Mouse (Mus musculus): ENCODE measurements around the gene Cyb5rl.
A peak's percentile ranks its signal among the peaks of the same experiment; 100 is the strongest.
"Not testable (repeated sequence)": the region's sequence is repeated elsewhere in the genome, so short reads cannot be mapped to it uniquely, and the experiment has no call there.

The Cyb5rl gene

DNA sequence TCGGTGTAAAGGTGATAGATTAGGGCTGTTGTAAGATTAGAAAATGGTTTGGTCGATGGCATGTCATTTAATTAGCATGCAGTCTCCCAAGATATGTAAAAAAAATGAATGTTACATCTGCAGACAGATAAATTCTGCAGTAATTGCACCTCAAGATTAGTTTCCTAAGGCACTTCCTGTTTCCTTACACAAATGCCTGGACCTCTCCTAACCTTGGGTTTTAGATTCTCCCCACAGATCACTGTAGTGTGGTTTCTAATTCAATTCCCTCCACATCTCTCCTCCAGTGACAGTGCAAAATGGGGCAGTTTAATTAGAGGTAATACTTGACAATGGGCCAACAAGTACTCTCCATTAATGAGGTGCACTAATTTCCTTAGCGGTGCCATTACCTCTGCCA lies 3.6 kb upstream of the Cyb5rl start:
- DNase-seq (ENCODE audit: low read depth) = no peak

DNA sequence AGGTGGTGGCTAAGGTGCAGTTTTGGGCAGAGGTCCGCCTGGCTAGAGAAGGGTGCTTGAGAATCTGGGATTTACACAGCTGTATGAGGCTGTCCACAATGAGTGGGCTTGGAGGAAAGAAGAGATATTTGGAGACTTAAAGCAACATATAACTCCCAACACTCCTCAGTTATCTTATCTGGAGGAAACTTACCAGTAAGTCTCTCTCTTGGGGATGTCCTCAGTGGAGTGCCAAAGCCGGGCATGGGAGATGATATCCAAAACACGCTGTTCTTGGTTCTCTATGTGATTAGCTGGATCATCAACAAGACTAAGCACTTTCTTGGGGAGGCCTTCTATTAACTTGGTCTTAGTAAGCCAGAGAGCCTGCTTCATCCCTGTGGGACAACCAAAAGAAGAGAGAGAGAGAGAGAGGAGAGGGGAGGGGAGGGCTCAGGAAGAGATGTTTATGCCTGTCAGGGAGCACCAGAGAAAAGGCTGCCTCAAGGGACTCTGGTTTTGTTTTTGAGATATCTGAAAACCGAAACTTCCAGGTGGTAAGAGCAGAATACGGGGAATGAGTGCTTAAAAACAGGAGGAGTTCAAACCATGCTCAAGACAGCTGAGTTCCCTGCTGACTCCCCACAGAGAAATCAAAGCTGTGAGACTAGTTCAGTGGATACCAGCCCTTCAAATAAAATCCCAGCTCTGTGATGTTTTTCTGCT lies 2.2 kb upstream of the Cyb5rl start:
- no peak for DNase-seq (ENCODE audit: low read depth)

DNA sequence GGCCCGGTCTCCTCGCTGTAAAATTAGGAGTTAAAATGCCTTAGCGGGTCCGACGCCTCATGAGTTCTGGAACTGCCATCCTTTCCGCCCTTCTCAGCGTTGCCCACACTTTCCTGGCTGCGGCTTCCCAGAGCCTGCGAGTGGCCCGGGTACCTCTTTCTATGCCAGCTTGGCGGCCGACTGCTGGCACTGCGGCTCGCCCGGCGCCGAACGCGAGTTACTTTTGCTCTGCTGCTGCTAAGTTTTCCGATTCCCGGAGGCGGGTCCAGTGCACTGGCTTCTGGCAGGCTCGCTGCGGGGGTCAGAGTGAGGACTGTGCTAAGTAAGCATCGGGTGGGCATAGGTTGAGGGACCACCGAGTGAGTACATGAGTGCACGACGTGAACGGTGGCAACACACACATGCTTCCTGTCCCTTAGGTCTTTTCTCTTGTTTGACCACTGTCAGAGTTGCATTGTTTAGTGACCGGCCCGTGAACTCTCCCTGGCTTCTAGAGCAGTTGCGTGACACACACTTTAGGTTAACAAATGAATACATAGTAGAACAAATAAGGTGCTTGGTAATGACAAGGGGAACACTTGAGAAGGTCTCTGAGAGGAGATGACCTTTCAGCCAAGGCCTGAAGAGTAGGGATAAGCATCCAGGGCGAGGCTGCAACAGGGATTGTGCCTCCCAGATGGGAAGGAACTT lies 508 bp downstream of the Cyb5rl start:
- DNase-seq (ENCODE audit: low read depth) = no peak

DNA sequence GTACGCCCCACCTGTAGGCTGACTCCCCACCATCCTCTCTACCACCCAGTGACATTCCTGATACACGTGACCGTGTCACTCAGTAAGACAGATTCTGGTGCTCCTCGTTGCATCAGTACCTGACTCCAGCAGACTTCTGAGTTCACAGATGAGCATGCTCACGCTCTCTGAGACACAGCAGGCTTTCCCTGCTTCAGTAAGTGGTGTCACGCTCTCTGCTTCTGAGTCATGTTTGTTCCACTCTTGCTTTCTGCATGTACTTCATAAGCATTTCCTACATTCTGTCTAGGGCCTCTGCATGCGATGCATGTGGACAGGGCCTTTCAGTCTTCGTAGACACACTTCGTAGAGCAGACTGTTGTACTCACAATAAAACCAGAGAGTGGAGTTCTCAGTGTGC lies 5.6 kb downstream of the Cyb5rl start:
- DNase-seq (ENCODE audit: low read depth) = no peak

DNA sequence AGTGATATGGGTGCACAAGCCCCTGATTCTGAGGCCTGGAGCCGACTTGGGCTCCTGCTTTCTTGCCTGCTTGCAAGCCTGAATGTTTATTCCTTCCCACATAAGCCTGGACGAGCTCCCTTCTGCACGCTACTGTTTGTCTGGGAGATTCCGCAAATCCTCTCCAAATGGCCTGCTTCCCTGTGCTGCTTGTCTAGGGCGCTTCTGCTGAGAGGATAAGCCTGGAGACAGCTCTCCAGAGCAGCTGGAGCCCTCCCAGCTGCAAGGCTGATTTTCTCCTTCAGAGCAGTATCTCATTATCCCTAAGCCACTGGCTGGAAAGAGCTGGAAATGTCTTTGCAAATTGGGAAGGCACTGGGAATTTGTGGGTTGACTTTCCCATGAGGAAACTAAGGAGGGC lies 8.7 kb downstream of the Cyb5rl start:
- no peak for DNase-seq (ENCODE audit: low read depth)

GRCm38 (mm10) chr4:107078894-107079293 lies 12.1 kb downstream of the Cyb5rl start:
- no peak for DNase-seq (ENCODE audit: low read depth)

DNA sequence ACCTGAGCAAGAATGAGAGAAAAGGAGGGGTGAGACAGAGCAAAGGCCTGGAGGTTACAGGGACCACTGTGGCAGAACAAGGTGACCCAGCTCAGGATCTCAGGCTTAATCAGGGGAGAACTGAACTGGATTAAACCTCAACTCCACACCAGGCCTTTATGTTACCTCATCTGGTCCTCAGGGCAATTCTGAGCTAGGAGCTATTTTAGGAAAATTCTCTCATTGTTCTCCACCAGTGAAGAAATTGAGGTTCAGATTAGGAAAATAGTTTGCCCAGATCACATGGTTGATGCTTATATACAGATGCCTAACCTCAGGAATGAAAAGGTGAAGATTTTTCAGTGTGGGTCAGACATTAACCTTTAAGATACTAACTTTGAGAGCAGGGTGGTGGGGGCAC lies 12.9 kb downstream of the Cyb5rl start:
- DNase-seq (ENCODE audit: low read depth) = no peak

DNA sequence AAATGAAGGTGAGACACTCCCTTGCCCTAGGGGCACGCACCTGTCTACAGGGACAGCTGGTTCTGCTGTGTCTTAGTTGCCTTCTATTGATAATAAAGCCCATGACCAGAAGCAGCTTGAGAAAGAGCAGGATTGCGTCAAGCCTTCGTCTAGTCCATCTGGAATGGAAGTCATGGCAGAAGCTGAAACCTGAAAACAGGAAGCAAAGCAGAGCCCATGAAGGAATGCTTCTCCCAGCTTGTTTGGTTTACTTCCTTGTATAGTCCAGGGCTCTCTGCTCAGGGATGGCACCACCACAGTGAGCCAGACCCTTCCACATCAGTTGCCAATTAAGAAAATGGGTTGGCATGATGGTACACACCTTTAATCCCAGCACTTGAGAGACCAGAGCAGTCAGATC lies 15.4 kb downstream of the Cyb5rl start:
- DNase-seq (ENCODE audit: low read depth) = no peak

- no peak for DNase-seq (ENCODE audit: low read depth)
Measured at GRCm38 (mm10) chr4:107083126-107083525, 16.3 kb downstream of the Cyb5rl start.

GRCm38 (mm10) chr4:107084343-107084742 lies 17.6 kb downstream of the Cyb5rl start:
- no peak for DNase-seq (ENCODE audit: low read depth)

DNA sequence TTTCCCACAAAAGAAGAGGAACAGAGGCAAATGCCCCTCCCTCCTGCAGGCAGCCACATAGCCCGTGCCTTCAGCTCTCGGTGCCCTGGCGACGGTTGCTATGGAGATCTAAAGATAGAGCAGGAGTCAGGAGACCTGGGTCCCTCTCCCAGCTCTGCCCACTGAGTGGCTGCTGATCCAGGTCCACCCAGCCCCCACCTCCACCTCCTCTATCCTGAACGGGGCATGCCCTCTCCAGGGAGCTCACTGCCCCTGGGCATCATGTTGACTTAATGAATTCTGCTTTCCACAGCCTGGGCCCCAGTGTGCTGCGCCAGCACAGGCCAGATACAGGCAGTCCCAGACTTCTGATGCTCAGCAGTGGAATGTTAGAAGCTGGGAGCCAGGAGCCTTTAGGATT lies 18.1 kb downstream of the Cyb5rl start:
- no peak for DNase-seq (ENCODE audit: low read depth)

DNA sequence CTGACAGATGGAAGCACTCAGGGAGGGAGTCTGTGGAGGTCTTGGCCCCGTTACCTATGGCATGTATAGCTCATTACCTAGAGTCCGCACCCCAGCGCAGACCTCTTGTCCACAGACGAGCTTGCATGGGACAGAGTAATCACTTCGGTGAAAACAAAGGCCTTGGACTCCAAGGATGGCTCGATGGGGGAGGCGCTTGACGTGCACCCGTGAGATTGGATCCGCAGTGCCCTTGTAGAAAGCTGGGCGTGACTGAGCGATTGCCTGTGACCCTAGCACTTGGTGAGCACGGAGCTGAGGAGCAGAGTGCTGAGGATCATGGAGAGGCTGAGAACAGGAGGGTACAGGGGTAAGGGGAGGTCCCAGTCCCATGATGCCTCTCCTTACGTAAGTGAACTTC lies 24.9 kb downstream of the Cyb5rl start:
- no peak for DNase-seq (ENCODE audit: low read depth)

GRCm38 (mm10) chr4:107094484-107095187 lies 27.8 kb downstream of the Cyb5rl start:
- DNase-seq (ENCODE audit: low read depth) = no peak

GRCm38 (mm10) chr4:107096043-107096442 lies 29.3 kb downstream of the Cyb5rl start:
- peak; percentile 31 for DNase-seq (ENCODE audit: low read depth)

DNA sequence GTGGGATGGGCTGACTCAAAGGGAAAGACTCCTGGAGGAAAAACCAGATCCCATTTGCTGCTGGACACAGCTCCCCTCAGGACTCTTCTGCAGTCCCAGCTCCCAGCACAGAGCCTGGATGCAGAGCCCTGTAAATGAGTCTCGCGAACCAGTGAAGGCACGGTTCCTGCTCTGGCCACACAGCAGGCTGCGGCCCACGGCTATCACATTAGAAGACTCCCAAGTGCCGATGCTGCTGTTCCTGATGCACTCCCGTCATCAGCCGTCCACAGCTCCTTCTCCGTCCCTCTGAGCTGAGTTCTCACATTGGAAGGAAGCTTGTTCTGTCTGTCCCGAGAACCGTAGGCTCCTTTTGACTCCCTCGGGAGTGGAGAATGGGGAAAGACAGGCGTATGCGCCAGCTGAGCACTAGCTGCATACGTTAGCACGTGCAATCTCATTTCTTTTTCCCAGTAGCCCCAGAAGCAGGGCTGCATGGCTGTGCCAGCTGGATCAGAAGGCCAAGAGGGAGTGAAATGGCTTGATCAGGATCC lies 30.1 kb downstream of the Cyb5rl start, which contains the start of gene Cdcp2:
Gene Cdcp2, plus strand, starts transcription at position 51 of the 533 bp plus-strand sequence.
- DNase-seq (ENCODE audit: low read depth) = no peak

GRCm38 (mm10) chr4:107097871-107098270 lies 31.1 kb downstream of the Cyb5rl start:
- no peak for DNase-seq (ENCODE audit: low read depth)

- no peak for DNase-seq (ENCODE audit: low read depth)
Measured at GRCm38 (mm10) chr4:107098375-107098774, 31.6 kb downstream of the Cyb5rl start.

DNA sequence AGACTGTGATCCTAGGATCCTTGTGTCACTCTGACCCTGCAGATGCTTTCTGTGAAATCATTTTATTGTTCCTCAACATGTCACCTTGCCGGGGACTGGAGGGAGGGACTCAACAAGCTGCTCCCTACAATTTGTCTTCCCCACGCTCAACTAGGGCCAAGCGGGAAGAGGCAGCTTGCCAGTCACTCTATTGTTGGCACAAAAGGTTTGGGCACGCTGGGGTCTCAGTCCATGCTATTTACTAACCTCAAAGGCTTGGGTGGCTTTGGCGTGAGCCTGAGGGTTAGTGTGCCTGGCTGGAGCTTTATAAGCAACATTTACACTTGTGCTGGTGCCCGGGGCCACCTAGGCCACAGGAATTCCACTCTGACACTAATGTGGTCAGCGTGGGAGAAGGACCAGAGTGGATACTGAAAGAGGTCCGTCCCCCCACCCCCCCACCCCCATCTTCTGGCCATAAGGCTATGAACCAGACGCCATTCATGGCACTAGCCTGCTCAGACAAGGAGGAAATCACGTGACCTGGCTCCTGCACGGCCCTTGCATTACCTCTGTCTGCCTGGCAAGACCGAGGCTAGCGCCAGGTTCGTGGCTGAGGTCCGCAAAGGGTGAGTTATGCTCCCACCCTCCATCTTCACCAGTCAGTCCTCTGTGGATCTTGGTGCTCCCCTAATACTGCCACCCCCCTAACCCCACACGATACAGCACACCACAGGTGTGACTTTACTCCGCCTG lies 32.2 kb downstream of the Cyb5rl start:
- no peak for DNase-seq (ENCODE audit: low read depth)

- DNase-seq (ENCODE audit: low read depth) = no peak
Measured at GRCm38 (mm10) chr4:107102220-107102619, 35.4 kb downstream of the Cyb5rl start.

DNA sequence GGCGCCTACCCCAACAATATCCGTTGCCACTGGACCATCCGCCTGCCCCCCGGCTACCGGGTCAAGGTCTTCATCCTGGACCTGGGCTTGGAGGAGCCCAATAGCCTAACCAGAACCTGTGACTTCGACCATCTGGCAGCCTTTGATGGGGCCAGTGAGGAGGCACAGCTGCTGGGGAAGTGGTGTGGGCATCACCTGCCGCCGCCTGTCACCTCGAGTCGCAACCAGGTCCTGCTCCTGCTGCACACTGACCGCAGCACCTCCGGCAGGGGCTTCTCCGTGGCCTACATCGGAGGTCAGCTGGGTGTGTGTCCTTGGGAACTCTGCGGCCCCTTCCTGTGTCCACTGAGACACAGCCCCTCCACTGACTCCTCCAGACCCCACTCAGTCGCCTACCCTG lies 40.0 kb downstream of the Cyb5rl start:
- no peak for DNase-seq (ENCODE audit: low read depth)

DNA sequence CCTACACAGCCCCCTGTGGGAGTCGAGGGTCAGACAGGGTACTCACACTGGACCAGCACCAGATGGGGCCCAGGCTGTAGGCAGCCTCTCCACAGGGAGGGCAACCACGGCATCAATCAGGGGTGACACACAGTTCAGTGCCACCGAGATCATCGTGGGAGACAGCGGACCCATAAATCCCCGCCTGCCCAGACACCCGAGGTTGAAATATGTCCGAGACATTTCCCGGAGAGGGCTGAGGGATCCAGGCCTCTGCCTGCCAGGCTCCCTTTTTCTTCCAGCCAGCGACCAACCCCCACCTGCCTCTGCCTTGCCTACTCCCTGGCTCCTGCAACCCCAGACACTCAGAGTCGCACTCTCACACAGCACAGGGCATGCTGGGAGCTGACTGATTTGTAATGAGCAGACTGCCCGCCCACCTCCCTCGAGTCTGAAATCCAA lies 41.5 kb downstream of the Cyb5rl start:
- DNase-seq (ENCODE audit: low read depth) = no peak

DNA sequence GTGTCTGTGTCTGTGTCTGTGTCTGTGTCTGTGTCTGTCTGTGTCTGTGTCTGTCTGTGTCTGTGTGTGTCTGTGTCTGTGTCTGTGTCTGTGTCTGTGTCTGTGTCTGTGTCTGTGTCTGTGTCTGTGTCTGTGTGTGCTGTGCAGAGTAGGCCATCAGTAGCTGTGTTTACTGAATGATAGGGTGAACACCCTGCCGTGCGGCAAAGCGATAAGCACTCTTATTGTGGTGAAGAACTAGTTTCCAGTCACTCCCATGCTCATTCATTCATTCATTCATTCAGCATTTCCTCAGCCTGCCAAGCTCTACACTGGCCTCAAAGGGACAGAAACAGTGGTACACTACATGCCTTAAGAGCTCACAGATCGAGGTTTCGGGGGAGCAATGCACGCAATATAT lies 42.4 kb downstream of the Cyb5rl start:
- DNase-seq (ENCODE audit: low read depth) = not testable (repeated sequence)
